Mouse (Mus musculus): Measurements from ENCODE around the gene Timd2. TPM values are rescaled to one million over a fixed set of nuclear protein-coding genes. Genes with fewer than 3 reads are reported as not detected.
"Not testable (repeated sequence)": the region's sequence is repeated elsewhere in the genome, so short reads cannot be mapped to it uniquely, and the experiment has no call there.

Timd2 gene
- polyA plus RNA-seq, 1 experiment from 2014 or later, result not detected

DNA sequence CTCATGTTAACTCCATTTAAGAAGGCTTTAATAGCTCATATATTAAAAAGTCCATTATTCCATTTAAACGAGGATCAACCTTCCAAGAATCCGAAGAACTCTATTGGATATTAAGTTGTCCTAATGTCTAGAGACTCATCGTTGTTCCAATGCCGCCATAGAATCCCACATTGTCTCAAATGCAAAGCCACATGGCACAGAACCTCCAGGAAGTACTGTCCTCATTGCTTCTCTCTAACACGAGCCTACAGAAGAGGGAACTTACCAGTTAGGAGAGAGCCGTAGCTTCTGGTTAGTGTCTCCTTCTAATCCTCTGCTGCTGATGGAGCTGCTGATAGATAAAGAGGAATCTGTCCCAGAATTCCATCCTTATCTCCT is 8.6 kb downstream of the Timd2 start:
- Histone ChIP-seq H3K4me3 (no peak overlapping the region), H3K27me3 (no peaks in the 10 kb centered on the region), H3K4me1 (no peaks in the 10 kb centered on the region), H3K9ac (no peak overlapping the region), H3K4me2 (replicated peaks) (no peak overlapping the region), H3K36me3 (no peaks in the 10 kb centered on the region), H3K27ac (no peak overlapping the region), H3K9me3 (no peaks in the 10 kb centered on the region; the same call in 1 of the 2 replicates)
- WGBS, result 85% methylated on average over 6 of the region's 6 CpGs
- no peak for ATAC-seq (ENCODE audit: low FRiP score, low read depth)

DNA sequence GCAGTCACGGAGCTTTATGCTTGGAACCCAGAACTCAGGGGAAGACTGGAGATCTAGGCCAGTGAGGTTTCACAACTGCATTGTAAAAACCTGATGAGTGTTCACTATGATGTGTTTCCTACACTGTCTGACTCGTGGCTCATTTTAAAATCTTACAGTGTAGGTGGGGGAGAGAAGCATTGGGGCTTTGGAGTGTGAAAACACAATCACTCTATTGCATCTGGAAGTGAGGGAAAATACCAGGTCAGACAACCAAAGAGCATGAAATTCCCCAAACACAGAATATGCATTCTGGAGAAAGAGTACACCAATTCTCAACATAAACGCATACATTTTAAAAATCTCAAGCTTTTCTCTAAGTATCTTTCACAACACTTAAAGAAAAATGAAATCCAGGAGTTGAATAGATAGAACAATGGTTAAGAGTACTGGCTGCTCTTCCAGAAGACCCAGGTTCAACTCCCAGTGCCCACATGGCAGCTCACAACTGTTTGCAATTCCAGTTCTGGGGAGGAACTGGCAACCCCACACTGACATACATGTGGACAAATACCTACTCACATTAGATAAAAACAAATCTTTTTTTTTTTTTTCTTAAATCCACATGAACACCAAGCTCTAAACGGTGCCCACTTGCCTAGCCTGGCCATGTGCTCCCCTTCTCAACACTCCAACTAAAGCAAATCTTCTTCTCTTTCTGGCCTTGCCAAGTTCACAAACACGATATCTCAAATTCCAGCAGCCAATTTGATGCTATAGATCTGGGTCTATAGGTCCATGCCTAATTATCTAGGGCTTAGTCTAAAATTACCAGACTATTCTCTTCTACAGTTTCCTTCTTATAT is 9.2 kb downstream of the Timd2 start:
- H3K36me3 ChIP-seq, result no peaks in the 10 kb centered on the region
- no peak overlapping the region for H3K27ac ChIP-seq
- no peak overlapping the region for H3K4me3 ChIP-seq
- no peak overlapping the region for H3K9ac ChIP-seq
- ATAC-seq (ENCODE audit: low FRiP score, low read depth), result no peak
- no peak overlapping the region for H3K4me2 ChIP-seq (replicated peaks)
- no peaks in the 10 kb centered on the region for H3K4me1 ChIP-seq
- no peaks in the 10 kb centered on the region; the same call in 1 of the 2 replicates for H3K9me3 ChIP-seq
- 86% methylated on average over 5 of the region's 5 CpGs for WGBS
- H3K27me3 ChIP-seq, result no peaks in the 10 kb centered on the region

DNA sequence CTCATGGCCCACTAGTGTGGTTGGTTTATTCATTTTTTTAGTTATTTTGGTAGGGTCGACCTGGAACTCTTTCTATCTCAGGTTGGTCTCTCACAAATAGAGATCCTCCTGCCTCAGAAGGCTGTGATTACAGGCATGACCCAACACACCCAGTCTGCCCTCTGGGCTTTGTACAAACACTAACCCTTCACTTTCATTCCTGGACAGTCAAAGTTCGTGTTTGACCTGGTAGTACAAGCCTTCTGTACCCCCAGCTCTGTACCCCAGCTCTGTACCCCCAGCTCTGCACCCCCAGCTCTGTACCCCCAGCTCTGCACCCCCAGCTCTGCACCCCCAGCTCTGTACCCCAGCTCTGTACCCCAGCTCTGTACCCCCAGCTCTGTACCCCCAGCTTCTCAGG is 11.0 kb downstream of the Timd2 start:
- not testable (repeated sequence) for ATAC-seq (ENCODE audit: low FRiP score, low read depth); H3K36me3 ChIP-seq; H3K9me3 ChIP-seq; H3K4me2 ChIP-seq (replicated peaks); H3K4me1 ChIP-seq; H3K4me3 ChIP-seq; H3K27me3 ChIP-seq; H3K9ac ChIP-seq; H3K27ac ChIP-seq
- WGBS, result 81% methylated on average over 2 of the region's 2 CpGs

- no peak overlapping the region for H3K4me3 ChIP-seq
- WGBS, result 89% methylated on average over 2 of the region's 2 CpGs
- H3K36me3 ChIP-seq, result no peaks in the 10 kb centered on the region
- ATAC-seq (ENCODE audit: low FRiP score, low read depth), result no peak
- H3K4me2 ChIP-seq (replicated peaks), result no peak overlapping the region
- H3K27me3 ChIP-seq, result no peaks in the 10 kb centered on the region
- H3K9me3 ChIP-seq, result no peaks in the 10 kb centered on the region
- no peak overlapping the region for H3K9ac ChIP-seq
- H3K4me1 ChIP-seq, result no peaks in the 10 kb centered on the region
- H3K27ac ChIP-seq, result no peak overlapping the region
Measured at GRCm38 (mm10) chr11:46690136-46690535, 16.7 kb downstream of the Timd2 start.

DNA sequence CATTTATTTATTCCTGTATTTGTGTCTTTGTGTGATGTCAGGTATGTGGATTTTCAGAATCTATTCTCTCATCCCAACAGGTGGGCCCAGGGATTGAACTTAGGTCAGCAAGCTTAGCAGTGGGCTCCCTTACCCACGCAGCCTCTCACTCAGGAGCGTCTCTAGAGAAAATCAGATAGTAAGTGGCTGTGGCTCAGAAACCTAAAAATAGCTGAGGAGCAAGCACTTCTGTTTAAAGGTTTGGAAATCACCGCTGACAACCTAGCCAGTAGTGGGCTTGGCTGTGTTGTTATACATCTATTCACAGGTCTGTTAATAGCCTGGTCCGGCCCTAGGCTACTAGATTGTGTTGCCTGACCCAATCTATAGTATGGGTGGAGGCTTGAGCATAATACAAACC is 23.1 kb downstream of the Timd2 start:
- ATAC-seq (ENCODE audit: low FRiP score, low read depth), result no peak
- Histone ChIP-seq H3K4me2 (replicated peaks) (no peak overlapping the region), H3K27ac (no peak overlapping the region), H3K4me3 (no peak overlapping the region), H3K27me3 (no peaks in the 10 kb centered on the region), H3K9me3 (no peaks in the 10 kb centered on the region), H3K36me3 (no peaks in the 10 kb centered on the region), H3K4me1 (no peaks in the 10 kb centered on the region), H3K9ac (no peak overlapping the region)
- WGBS, result 54% methylated on average over 4 of the region's 4 CpGs

DNA sequence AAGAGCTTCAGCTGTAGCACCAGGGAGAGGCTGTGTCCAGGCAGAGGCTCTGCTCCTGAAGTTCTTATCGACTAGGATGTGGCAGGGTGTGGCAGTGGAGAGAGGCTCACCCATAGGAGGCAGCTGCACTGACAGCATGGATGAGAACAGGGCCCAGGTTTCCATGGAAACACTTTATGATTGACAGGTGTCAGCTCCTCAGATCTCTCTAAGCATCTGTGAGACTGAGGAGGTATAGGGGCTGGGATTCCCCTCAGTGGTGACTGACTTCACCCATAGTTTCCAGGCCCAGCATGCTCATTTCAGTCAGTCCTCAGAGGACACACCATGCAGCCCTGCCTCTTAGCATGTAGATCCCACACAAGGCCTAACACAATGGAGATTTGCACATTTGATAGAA is 24.0 kb downstream of the Timd2 start:
- 92% methylated on average over 1 of the region's 1 CpGs for WGBS

GRCm38 (mm10) chr11:46667938-46668337 is 38.9 kb downstream of the Timd2 start:
- H3K27me3 ChIP-seq, result no peaks in the 10 kb centered on the region
- no peaks in the 10 kb centered on the region for H3K36me3 ChIP-seq
- no peak overlapping the region for H3K9ac ChIP-seq
- H3K9me3 ChIP-seq, result no peaks in the 10 kb centered on the region
- WGBS, result 72% methylated on average over 2 of the region's 2 CpGs
- no peak overlapping the region for H3K27ac ChIP-seq
- no peaks in the 10 kb centered on the region for H3K4me1 ChIP-seq
- no peak overlapping the region for H3K4me2 ChIP-seq (replicated peaks)
- no peak overlapping the region for H3K4me3 ChIP-seq
- no peak for ATAC-seq (ENCODE audit: low FRiP score, low read depth)

More for the DNA sequence above, 24.0 kb downstream of the Timd2 start:
- Histone ChIP-seq H3K27me3 (no peaks in the 10 kb centered on the region), H3K9ac (no peak overlapping the region), H3K4me2 (replicated peaks) (no peak overlapping the region), H3K9me3 (no peaks in the 10 kb centered on the region), H3K36me3 (no peaks in the 10 kb centered on the region), H3K27ac (no peak overlapping the region), H3K4me1 (no peaks in the 10 kb centered on the region), H3K4me3 (no peak overlapping the region)
- ATAC-seq (ENCODE audit: low FRiP score, low read depth), result no peak

DNA sequence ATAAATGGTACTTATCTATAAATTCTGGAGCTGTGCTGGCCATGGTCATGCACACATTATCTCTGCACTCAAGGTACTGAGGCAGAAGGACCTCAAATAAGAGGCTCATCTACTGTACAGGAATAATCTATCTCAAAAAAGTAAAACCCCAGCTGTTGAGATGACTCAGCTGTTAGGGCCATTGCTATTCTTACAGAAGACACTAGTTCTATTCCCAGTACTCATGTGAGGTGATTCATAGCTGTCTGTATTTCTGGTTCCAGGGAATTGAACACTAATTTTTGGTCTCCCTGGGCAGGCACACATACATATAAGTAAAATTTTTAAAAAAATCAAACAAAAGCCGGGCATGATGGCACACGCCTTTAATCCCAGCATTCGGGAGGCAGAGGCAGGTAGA is 39.8 kb downstream of the Timd2 start:
- ATAC-seq (ENCODE audit: low FRiP score, low read depth), result no peak
- no peaks in the 10 kb centered on the region for H3K4me1 ChIP-seq
- 97% methylated on average over 3 of the region's 3 CpGs for WGBS

GRCm38 (mm10) chr11:46665599-46666522 is 41.0 kb downstream of the Timd2 start:
- H3K4me3 ChIP-seq, result no peak overlapping the region
- no peaks in the 10 kb centered on the region for H3K9me3 ChIP-seq
- 61% methylated on average over 6 of the region's 6 CpGs for WGBS
- no peaks in the 10 kb centered on the region for H3K27me3 ChIP-seq
- H3K27ac ChIP-seq, result no peak overlapping the region
- H3K9ac ChIP-seq, result no peak overlapping the region
- no peak overlapping the region for H3K4me2 ChIP-seq (replicated peaks)
- no peaks in the 10 kb centered on the region for H3K4me1 ChIP-seq
- peak; percentile 48; the same call in 1 of the 2 replicates for ATAC-seq (ENCODE audit: low FRiP score, low read depth)
- no peaks in the 10 kb centered on the region for H3K36me3 ChIP-seq

More for the DNA sequence above, 39.8 kb downstream of the Timd2 start:
- no peaks in the 10 kb centered on the region for H3K36me3 ChIP-seq
- no peaks in the 10 kb centered on the region for H3K27me3 ChIP-seq
- no peaks in the 10 kb centered on the region for H3K9me3 ChIP-seq
- H3K4me2 ChIP-seq (replicated peaks), result no peak overlapping the region
- no peak overlapping the region for H3K9ac ChIP-seq
- H3K4me3 ChIP-seq, result no peak overlapping the region
- no peak overlapping the region for H3K27ac ChIP-seq

GRCm38 (mm10) chr11:46663215-46663614 is 43.6 kb downstream of the Timd2 start:
- H3K9ac ChIP-seq, result no peak overlapping the region
- WGBS, result 69% methylated on average over 4 of the region's 4 CpGs
- H3K9me3 ChIP-seq, result no peaks in the 10 kb centered on the region
- no peaks in the 10 kb centered on the region for H3K4me1 ChIP-seq
- ATAC-seq (ENCODE audit: low FRiP score, low read depth), result no peak
- no peak overlapping the region for H3K27ac ChIP-seq
- H3K4me3 ChIP-seq, result no peak overlapping the region
- no peaks in the 10 kb centered on the region for H3K36me3 ChIP-seq
- no peaks in the 10 kb centered on the region for H3K27me3 ChIP-seq
- H3K4me2 ChIP-seq (replicated peaks), result no peak overlapping the region

GRCm38 (mm10) chr11:46652476-46652875 is 54.4 kb downstream of the Timd2 start:
- H3K4me1 ChIP-seq, result no peaks in the 10 kb centered on the region
- no peaks in the 10 kb centered on the region for H3K9me3 ChIP-seq
- no peak overlapping the region for H3K27ac ChIP-seq
- WGBS, result 78% methylated on average over 3 of the region's 3 CpGs
- no peak overlapping the region for H3K9ac ChIP-seq
- no peaks in the 10 kb centered on the region for H3K27me3 ChIP-seq
- no peak overlapping the region for H3K4me3 ChIP-seq
- ATAC-seq (ENCODE audit: low FRiP score, low read depth), result no peak
- H3K4me2 ChIP-seq (replicated peaks), result no peak overlapping the region
- no peaks in the 10 kb centered on the region for H3K36me3 ChIP-seq

- not testable (repeated sequence) for H3K27ac ChIP-seq; H3K4me1 ChIP-seq; H3K27me3 ChIP-seq; H3K4me2 ChIP-seq (replicated peaks); H3K9me3 ChIP-seq; ATAC-seq (ENCODE audit: low FRiP score, low read depth); H3K36me3 ChIP-seq; H3K4me3 ChIP-seq; H3K9ac ChIP-seq
- 72% methylated on average over 3 of the region's 3 CpGs for WGBS
Measured at GRCm38 (mm10) chr11:46649655-46650054, 57.2 kb downstream of the Timd2 start.

Data from limb, embryonic 13.5 days (tissue).